Mouse (Mus musculus): ENCODE measurements around the gene Fbxw24. TPM values are rescaled to one million over a fixed set of nuclear protein-coding genes. Genes with fewer than 3 reads are reported as not detected.
"Not testable (repeated sequence)": the region's sequence is repeated elsewhere in the genome, so short reads cannot be mapped to it uniquely, and the experiment has no call there.

Fbxw24 gene
- polyA plus RNA-seq (2016; fragmentation: Nextera tagmentation; extraction: Ambion mirVana) = 0.15 TPM in 1 of 2 replicates, not detected in the other

- 94% methylated on average over 2 of the region's 2 CpGs for WGBS
- H3K9me3 ChIP-seq; ATAC-seq (ENCODE audit: low FRiP score, low read depth); H3K9ac ChIP-seq (replicated peaks); H3K4me3 ChIP-seq; H3K27me3 ChIP-seq; H3K4me2 ChIP-seq (replicated peaks); H3K36me3 ChIP-seq; H3K27ac ChIP-seq (replicated peaks); H3K4me1 ChIP-seq: not testable (repeated sequence)
Observed at GRCm38 (mm10) chr9:109625957-109626356, at the start of gene Fbxw24. Fbxw24 (minus strand) TSS chr9:109626057.

- H3K4me3 ChIP-seq; H3K4me2 ChIP-seq (replicated peaks); H3K9ac ChIP-seq (replicated peaks); H3K4me1 ChIP-seq; H3K9me3 ChIP-seq; H3K27ac ChIP-seq (replicated peaks); ATAC-seq (ENCODE audit: low FRiP score, low read depth); H3K27me3 ChIP-seq; H3K36me3 ChIP-seq: not testable (repeated sequence)
- WGBS = 70% methylated on average over 2 of the region's 2 CpGs
Observed at GRCm38 (mm10) chr9:109664552-109664951, 38.7 kb upstream of the Fbxw24 start, which contains the start of gene Fbxw25. Fbxw25 (minus strand) TSS chr9:109664652.

GRCm38 (mm10) chr9:109606837-109607236 is 19.0 kb downstream of the Fbxw24 start:
- H3K27ac ChIP-seq (replicated peaks); H3K9ac ChIP-seq (replicated peaks); ATAC-seq (ENCODE audit: low FRiP score, low read depth); H3K4me2 ChIP-seq (replicated peaks); H3K9me3 ChIP-seq; H3K36me3 ChIP-seq; H3K4me3 ChIP-seq; H3K4me1 ChIP-seq; H3K27me3 ChIP-seq: not testable (repeated sequence)
- WGBS = 45% methylated on average over 5 of the region's 5 CpGs

- not testable (repeated sequence) for H3K9me3 ChIP-seq; H3K36me3 ChIP-seq; H3K27me3 ChIP-seq; H3K4me3 ChIP-seq; H3K9ac ChIP-seq (replicated peaks); ATAC-seq (ENCODE audit: low FRiP score, low read depth); H3K27ac ChIP-seq (replicated peaks); H3K4me2 ChIP-seq (replicated peaks); H3K4me1 ChIP-seq
- 60% methylated on average over 2 of the region's 2 CpGs for WGBS
Observed at GRCm38 (mm10) chr9:109602128-109602527, 23.7 kb downstream of the Fbxw24 start.

GRCm38 (mm10) chr9:109597226-109597625 is 28.6 kb downstream of the Fbxw24 start:
- H3K9me3 ChIP-seq = no peaks in the 10 kb centered on the region
- H3K4me1 ChIP-seq = no peaks in the 10 kb centered on the region
- H3K4me3 ChIP-seq = no peak overlapping the region
- no peaks in the 10 kb centered on the region for H3K36me3 ChIP-seq
- no peaks in the 10 kb centered on the region for H3K27me3 ChIP-seq
- H3K9ac ChIP-seq (replicated peaks) = no peak overlapping the region
- no peak overlapping the region for H3K27ac ChIP-seq (replicated peaks)
- ATAC-seq (ENCODE audit: low FRiP score, low read depth) = no peak
- no peak overlapping the region for H3K4me2 ChIP-seq (replicated peaks)

GRCm38 (mm10) chr9:109594866-109595265 is 31.0 kb downstream of the Fbxw24 start:
- H3K36me3 ChIP-seq = no peaks in the 10 kb centered on the region
- no peak overlapping the region for H3K27ac ChIP-seq (replicated peaks)
- H3K9me3 ChIP-seq = no peaks in the 10 kb centered on the region
- 78% methylated on average over 2 of the region's 2 CpGs for WGBS
- H3K9ac ChIP-seq (replicated peaks) = no peak overlapping the region
- H3K4me3 ChIP-seq = no peak overlapping the region
- H3K4me1 ChIP-seq = no peaks in the 10 kb centered on the region
- no peak overlapping the region for H3K4me2 ChIP-seq (replicated peaks)
- ATAC-seq (ENCODE audit: low FRiP score, low read depth) = no peak
- no peaks in the 10 kb centered on the region for H3K27me3 ChIP-seq

GRCm38 (mm10) chr9:109568162-109568561 is 57.7 kb downstream of the Fbxw24 start, which contains the start of gene Fbxw15:
Fbxw15 (minus strand) TSS chr9:109568262.
- H3K27ac ChIP-seq (replicated peaks); H3K4me1 ChIP-seq; H3K4me2 ChIP-seq (replicated peaks); H3K9ac ChIP-seq (replicated peaks); H3K27me3 ChIP-seq; H3K36me3 ChIP-seq; ATAC-seq (ENCODE audit: low FRiP score, low read depth); H3K4me3 ChIP-seq; H3K9me3 ChIP-seq: not testable (repeated sequence)
- 88% methylated on average over 4 of the region's 4 CpGs for WGBS

- WGBS = 84% methylated on average over 1 of the region's 1 CpGs
Observed at GRCm38 (mm10) chr9:109565546-109565945, 60.3 kb downstream of the Fbxw24 start.

GRCm38 (mm10) chr9:109562106-109562505 is 63.8 kb downstream of the Fbxw24 start:
- H3K4me1 ChIP-seq; H3K36me3 ChIP-seq; H3K4me2 ChIP-seq (replicated peaks); H3K9ac ChIP-seq (replicated peaks); ATAC-seq (ENCODE audit: low FRiP score, low read depth); H3K27me3 ChIP-seq; H3K4me3 ChIP-seq; H3K9me3 ChIP-seq; H3K27ac ChIP-seq (replicated peaks): not testable (repeated sequence)

More at GRCm38 (mm10) chr9:109565546-109565945, 60.3 kb downstream of the Fbxw24 start:
- no peak for ATAC-seq (ENCODE audit: low FRiP score, low read depth)
- Histone ChIP-seq H3K36me3 (no peaks in the 10 kb centered on the region), H3K4me1 (no peaks in the 10 kb centered on the region), H3K27me3 (no peaks in the 10 kb centered on the region), H3K4me3 (no peak overlapping the region), H3K27ac (replicated peaks) (no peak overlapping the region), H3K4me2 (replicated peaks) (no peak overlapping the region), H3K9me3 (no peaks in the 10 kb centered on the region), H3K9ac (replicated peaks) (no peak overlapping the region)

GRCm38 (mm10) chr9:109552483-109552882 is 73.4 kb downstream of the Fbxw24 start:
- WGBS = 88% methylated on average over 3 of the region's 3 CpGs

More at GRCm38 (mm10) chr9:109552483-109552882, 73.4 kb downstream of the Fbxw24 start:
- Histone ChIP-seq H3K4me3 (no peak overlapping the region), H3K4me2 (replicated peaks) (no peak overlapping the region), H3K27ac (replicated peaks) (no peak overlapping the region), H3K4me1 (no peaks in the 10 kb centered on the region), H3K36me3 (no peaks in the 10 kb centered on the region), H3K9me3 (0 out of 2 replicates have a peak, but pooled peaks cover 3% of the 10 kb centered on the region), H3K27me3 (no peaks in the 10 kb centered on the region), H3K9ac (replicated peaks) (no peak overlapping the region)
- ATAC-seq (ENCODE audit: low FRiP score, low read depth) = no peak

Other genes with a start within 250 kb of the Fbxw24 start
- not detected in 2 replicates for gene Fbxw22, start 221.8 kb downstream of the Fbxw24 start, polyA plus RNA-seq (2016; fragmentation: Nextera tagmentation; extraction: Ambion mirVana)
- gene Fbxw16, start 176.9 kb downstream of the Fbxw24 start, polyA plus RNA-seq (2016; fragmentation: Nextera tagmentation; extraction: Ambion mirVana) = 0.17 TPM in 1 of 2 replicates, not detected in the other
- not detected in 2 replicates for gene Fbxw19, start 130.2 kb downstream of the Fbxw24 start, polyA plus RNA-seq (2016; fragmentation: Nextera tagmentation; extraction: Ambion mirVana)
- gene Fbxw15, start 57.8 kb downstream of the Fbxw24 start, polyA plus RNA-seq (2016; fragmentation: Nextera tagmentation; extraction: Ambion mirVana) = not detected in 2 replicates
- 0.11 TPM in 1 of 2 replicates, not detected in the other for gene Fbxw25, start 38.6 kb upstream of the Fbxw24 start, polyA plus RNA-seq (2016; fragmentation: Nextera tagmentation; extraction: Ambion mirVana)
- 0.14 TPM in 1 of 2 replicates, not detected in the other for gene Fbxw18, start 76.6 kb upstream of the Fbxw24 start, polyA plus RNA-seq (2016; fragmentation: Nextera tagmentation; extraction: Ambion mirVana)
- not detected in 2 replicates for gene Fbxw26, start 120.0 kb upstream of the Fbxw24 start, polyA plus RNA-seq (2016; fragmentation: Nextera tagmentation; extraction: Ambion mirVana)
- not detected in 2 replicates for gene Fbxw27, start 164.6 kb upstream of the Fbxw24 start, polyA plus RNA-seq (2016; fragmentation: Nextera tagmentation; extraction: Ambion mirVana)
- not detected in 2 replicates for gene Spink8, start 186.2 kb upstream of the Fbxw24 start, polyA plus RNA-seq (2016; fragmentation: Nextera tagmentation; extraction: Ambion mirVana)
- 76.5 and 78.4 TPM in 2 replicates for gene Nme6, start 206.7 kb upstream of the Fbxw24 start, polyA plus RNA-seq (2016; fragmentation: Nextera tagmentation; extraction: Ambion mirVana)
- 0.50 and 1.3 TPM in 2 replicates for gene Camp, start 223.6 kb upstream of the Fbxw24 start, polyA plus RNA-seq (2016; fragmentation: Nextera tagmentation; extraction: Ambion mirVana)
- gene Cdc25a, start 249.5 kb upstream of the Fbxw24 start, polyA plus RNA-seq (2016; fragmentation: Nextera tagmentation; extraction: Ambion mirVana) = 41.6 and 41.7 TPM in 2 replicates